Mouse (Mus musculus) ES-E14 (cell line): ENCODE results near the gene Vwde.

Experiments
- HCFC1 ChIP-seq: IDR thresholded peaks from 2 replicates; pipeline ENCODE4 v1.6.1; 2012; ENCODE audit warnings: low read length, inconsistent platforms, borderline replicate concordance; ENCODE audit not compliant: insufficient read depth
- MAFK ChIP-seq: IDR thresholded peaks from 2 replicates; pipeline ENCODE4 v1.6.1; 2014; ENCODE audit warnings: mild to moderate bottlenecking, low read depth, low read length, inconsistent platforms; ENCODE audit not compliant: insufficient read depth
- ZC3H11A ChIP-seq: IDR thresholded peaks from 2 replicates; pipeline ENCODE4 v1.6.1; 2012; ENCODE audit warnings: low read depth, mild to moderate bottlenecking, inconsistent platforms, low read length, borderline replicate concordance
- ZNF384 ChIP-seq: IDR thresholded peaks from 2 replicates; pipeline ENCODE4 v1.6.1; 2012; ENCODE audit warnings: low read depth, low read length, inconsistent platforms

GRCm38 (mm10) chr6:13137255-13137654 is 87.5 kb downstream of the Vwde start:
- TF ChIP-seq HCFC1 (no peak), ZNF384 (no peak), MAFK (no peak), ZC3H11A (no peak)
